Mouse (Mus musculus): Measurements from ENCODE around the gene Mbd4.

- TF ChIP-seq CTCF (IDR thresholded peaks at IDR 0.05; ENCODE audit: borderline replicate concordance, insufficient read depth, low read depth, low read length) (no peak), POLR2A (IDR thresholded peaks at IDR 0.05; ENCODE audit: borderline replicate concordance, insufficient read depth, low read length) (no peak)
These were observed 14.4 kb downstream of the Mbd4 start for GRCm38 (mm10) chr6:115838745-115839144.
